In the genomic region with DNA sequence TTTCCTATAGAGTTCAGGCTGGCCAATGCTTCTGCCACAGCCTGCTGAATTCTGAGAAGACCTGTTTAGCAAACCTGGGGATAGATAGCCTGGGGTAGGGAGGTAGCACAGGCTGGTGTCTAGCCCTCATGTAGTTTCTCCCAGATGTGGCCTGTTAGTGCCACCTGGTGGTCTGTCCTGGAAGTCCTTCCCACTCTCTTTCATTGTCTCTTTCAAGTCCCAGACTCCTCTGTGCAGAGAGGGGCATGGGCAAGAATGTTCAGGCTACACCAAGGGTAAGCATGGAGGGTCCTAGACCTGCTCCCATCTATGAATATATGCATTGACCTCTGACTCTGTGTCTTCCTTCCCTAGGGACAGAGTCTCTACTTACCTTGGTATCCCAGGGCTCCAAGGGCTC, we compare ENCODE assay signal across 7 mouse cellular contexts. TPM values are rescaled to one million over a fixed set of nuclear protein-coding genes. Genes with fewer than 3 reads are reported as not detected.
DNase-seq lines count a peak whose midpoint lies in the region; ATAC-seq and TF ChIP-seq lines count a peak whose summit lies in the region.

No protein-coding gene starts in this region.

- TF ChIP-seq CTCF in cortical plate, adult 2 months (IDR thresholded peaks at IDR 0.05; ENCODE audit: extremely low read depth, insufficient read depth, low read length): peak; percentile 91

- H3K36me3 ChIP-seq in limb, embryonic 11.5 days (ENCODE audit: control insufficient read depth, insufficient read depth, low read length): no peaks in the 10 kb centered on the region
- H3K36me3 ChIP-seq in midbrain, embryonic 15.5 days (replicated peaks): no peaks in the 10 kb centered on the region

- H3K9me3 ChIP-seq in limb, embryonic 11.5 days (ENCODE audit: control insufficient read depth, low read length): no peaks in the 10 kb centered on the region
- no peaks in the 10 kb centered on the region for H3K9me3 ChIP-seq in midbrain, embryonic 15.5 days

- peak; percentile 81 to 84 for DNase-seq in adrenal gland, adult 18-20 months (ENCODE audit: low spot score in 2 of 2)
- DNase-seq in gastrocnemius, postnatal 25 days: peak; percentile 29
- peak; percentile 84 for DNase-seq in kidney, adult 18-20 months
- DNase-seq in limb, embryonic 11.5 days (ENCODE audit: low spot score): peak; percentile 89
- peak; percentile 59 to 85 for DNase-seq in spleen, adult 18-20 months

- H3K4me2 ChIP-seq in limb, embryonic 11.5 days (ENCODE audit: low read depth, severe bottlenecking): no peak overlapping the region
- H3K4me2 ChIP-seq in midbrain, embryonic 15.5 days: no peak overlapping the region

- no peak overlapping the region for H3K9ac ChIP-seq in limb, embryonic 11.5 days (ENCODE audit: low read length)
- H3K9ac ChIP-seq in midbrain, embryonic 15.5 days: no peak overlapping the region

- no peaks in the 10 kb centered on the region for H3K4me1 ChIP-seq in cortical plate, adult 2 months (ENCODE audit: control insufficient read depth, insufficient read depth, low read length)
- H3K4me1 ChIP-seq in limb, embryonic 11.5 days (ENCODE audit: control insufficient read depth, insufficient read depth, low read length): no peaks in the 10 kb centered on the region
- no peaks in the 10 kb centered on the region for H3K4me1 ChIP-seq in midbrain, embryonic 15.5 days

- no peak overlapping the region for H3K27ac ChIP-seq in cortical plate, adult 2 months (ENCODE audit: insufficient read depth, low read length)
- H3K27ac ChIP-seq in limb, embryonic 11.5 days (replicated peaks; ENCODE audit: low read depth, low read length): no peak overlapping the region
- no peak overlapping the region for H3K27ac ChIP-seq in midbrain, embryonic 15.5 days

- no peak for TF ChIP-seq POLR2A in cortical plate, adult 2 months (IDR thresholded peaks at IDR 0.05; ENCODE audit: extremely low read depth, insufficient read depth, low read length)

- no peak overlapping the region for H3K4me3 ChIP-seq in cortical plate, adult 2 months (ENCODE audit: insufficient read depth, low read length)
- no peak overlapping the region for H3K4me3 ChIP-seq in limb, embryonic 11.5 days (ENCODE audit: low read depth, low read length)
- no peak overlapping the region for H3K4me3 ChIP-seq in midbrain, embryonic 15.5 days

- no peaks in the 10 kb centered on the region for H3K27me3 ChIP-seq in limb, embryonic 11.5 days (ENCODE audit: control insufficient read depth, insufficient read depth, low read length)
- no peaks in the 10 kb centered on the region; the same call in 1 of the 2 replicates for H3K27me3 ChIP-seq in midbrain, embryonic 15.5 days (replicated peaks)

- ATAC-seq in limb, embryonic 11.5 days (ENCODE audit: insufficient number of reproducible peaks, low FRiP score, low TSS enrichment, low read depth): no peak
- ATAC-seq in midbrain, embryonic 15.5 days (replicated peaks): peak; percentile 50

RNA-seq across cellular contexts. Expression of gene Limk1, which starts 15.8 kb away (rescaled TPM):
- total RNA-seq in adrenal gland, adult 18-20 months (2021): 10 to 100 TPM; 20.2 to 21.9 TPM
- polyA plus RNA-seq in cortical plate, adult 2 months (2012; rRNA removed): 49.9 and 53.1 TPM in 2 replicates
- 1 to 10 TPM; 2.7 to 2.8 TPM for total RNA-seq in gastrocnemius, postnatal 25 days (2021)
- 5.4 and 5.6 TPM in 2 replicates for polyA plus RNA-seq in limb, embryonic 11.5 days (2014; fragmentation: Nextera tagmentation; extraction: Ambion mirVana)
- 21.6 and 25.1 TPM in 2 replicates for polyA plus RNA-seq in midbrain, embryonic 15.5 days (2015; fragmentation: Nextera tagmentation; extraction: Ambion mirVana)

RNA-seq across cellular contexts. Expression of gene Eln, which starts 43.0 kb away (rescaled TPM):
- 10 to 100 TPM in 1 of 2 experiments, 1 to 10 TPM in 1; 9.0 to 18.1 TPM for total RNA-seq in adrenal gland, adult 18-20 months (2021)
- polyA plus RNA-seq in cortical plate, adult 2 months (2012; rRNA removed): 11.1 and 11.6 TPM in 2 replicates
- 100 to 1,000 TPM in 1 of 2 experiments, 10 to 100 TPM in 1; 72.9 to 155 TPM for total RNA-seq in gastrocnemius, postnatal 25 days (2021)
- polyA plus RNA-seq in limb, embryonic 11.5 days (2014; fragmentation: Nextera tagmentation; extraction: Ambion mirVana): 3.8 and 4.2 TPM in 2 replicates
- polyA plus RNA-seq in midbrain, embryonic 15.5 days (2015; fragmentation: Nextera tagmentation; extraction: Ambion mirVana): 8.7 and 9.3 TPM in 2 replicates

Comparison
In these comparisons a context has a peak if more than half of its experiments do, and no peak if none do; other contexts are left out.
1. DNase-seq: peak in every context shown above with its lines; median percentile 89 in limb, embryonic 11.5 days; 84 in kidney, adult 18-20 months; 82 in adrenal gland, adult 18-20 months; 72 in spleen, adult 18-20 months; 29 in gastrocnemius, postnatal 25 days.